Mouse (Mus musculus): ENCODE measurements at regions not wholly inside any gene's neighbourhood (a gene's known extent, or its start where the extent isn't known, plus 50 kb on each side); places are given as distances from the start of the nearest gene placed in this dataset.

- H3K36me3 ChIP-seq (replicated peaks in 1 of 2; ENCODE audit: control insufficient read depth in 1 of 2, insufficient read depth in 1 of 2, low read length in 1 of 2): no peaks in the 10 kb centered on the region
- no peak for DNase-seq (ENCODE audit: extremely low read depth)
- no peaks in the 10 kb centered on the region for H3K79me2 ChIP-seq (replicated peaks; ENCODE audit: control insufficient read depth, extremely low read depth, insufficient read depth, poor library complexity, severe bottlenecking)
- in situ Hi-C loops (cut with MboI; ENCODE audit: low pct_ligation_motif_present, low pct_unique_long_range_greater_than_20kb, low sequenced_read_pairs): loop anchor here (5.0 kb wide), 1 partner anchor 71 kb away; no protein-coding TSS in a partner anchor
- dilution Hi-C loops (cut with MboI; ENCODE audit: extremely low pct_ligation_motif_present, extremely low pct_unique_long_range_greater_than_20kb, low sequenced_read_pairs): no loop called here
- no peak overlapping the region for H3K4me3 ChIP-seq (replicated peaks in 1 of 3; ENCODE audit: low read depth in 2 of 3, low read length in 2 of 3, poor library complexity in 1 of 3)
- TF ChIP-seq UBTF (IDR thresholded peaks at IDR 0.05; ENCODE audit: low read depth, low read length): no peak
- no peak for TF ChIP-seq ETS1 (conservative IDR thresholded peaks at IDR 0.05; ENCODE audit: low read depth, low read length)
- no peak for TF ChIP-seq TCF12 (IDR thresholded peaks at IDR 0.05; ENCODE audit: low read depth, low read length)
- TF ChIP-seq POLR2A (IDR thresholded peaks at IDR 0.05; ENCODE audit: low read depth, low read length): no peak
- TF ChIP-seq TBP (conservative IDR thresholded peaks at IDR 0.05; ENCODE audit: low read depth, low read length): no peak
- TF ChIP-seq POLR2AphosphoS2 (IDR thresholded peaks at IDR 0.05; ENCODE audit: low read depth, low read length): no peak
- TF ChIP-seq E2F4 (IDR thresholded peaks at IDR 0.05; ENCODE audit: insufficient replicate concordance, low read depth, low read length): no peak
- no peak for TF ChIP-seq PAX5 (IDR thresholded peaks at IDR 0.05; ENCODE audit: low read length)
- H3K9me3 ChIP-seq (replicated peaks; ENCODE audit: low read length): no peaks in the 10 kb centered on the region
- peaks cover 14 to 36% of the 10 kb centered on the region in 2 experiments for H3K4me1 ChIP-seq (ENCODE audit: control insufficient read depth in 1 of 2, insufficient read depth in 2 of 2)
- H3K4me2 ChIP-seq (ENCODE audit: insufficient read depth, low read depth, poor library complexity, severe bottlenecking): no peak overlapping the region
- no peak overlapping the region for H3K27ac ChIP-seq (ENCODE audit: insufficient read depth, low read depth)
- peaks cover 19% of the 10 kb centered on the region for H3K27me3 ChIP-seq (replicated peaks)
- H3K9ac ChIP-seq (ENCODE audit: insufficient read depth, low read depth): no peak overlapping the region
Measured at GRCm38 (mm10) chr2:30721048-30721461, 82.4 kb downstream of the 1700001O22Rik start.

- Histone ChIP-seq H3K9me3 (replicated peaks; ENCODE audit: low read length) (no peaks in the 10 kb centered on the region), H3K27ac (ENCODE audit: insufficient read depth, low read depth) (no peak overlapping the region), H3K4me2 (ENCODE audit: insufficient read depth, low read depth, poor library complexity, severe bottlenecking) (no peak overlapping the region), H3K27me3 (replicated peaks) (peaks cover 19% of the 10 kb centered on the region), H3K79me2 (replicated peaks; ENCODE audit: control insufficient read depth, extremely low read depth, insufficient read depth, poor library complexity, severe bottlenecking) (no peaks in the 10 kb centered on the region), H3K4me3 (replicated peaks in 1 of 3; ENCODE audit: low read depth in 2 of 3, low read length in 2 of 3, poor library complexity in 1 of 3) (no peak overlapping the region), H3K36me3 (replicated peaks in 1 of 2; ENCODE audit: control insufficient read depth in 1 of 2, insufficient read depth in 1 of 2, low read length in 1 of 2) (no peaks in the 10 kb centered on the region), H3K4me1 (ENCODE audit: control insufficient read depth in 1 of 2, insufficient read depth in 2 of 2) (peaks cover 14 to 36% of the 10 kb centered on the region in 2 experiments), H3K9ac (ENCODE audit: insufficient read depth, low read depth) (no peak overlapping the region)
- TF ChIP-seq MAX (IDR thresholded peaks at IDR 0.05; ENCODE audit: low read length): no peak
- no peak for TF ChIP-seq TBP (conservative IDR thresholded peaks at IDR 0.05; ENCODE audit: low read depth, low read length)
- TF ChIP-seq IRF4 (IDR thresholded peaks at IDR 0.05; ENCODE audit: low read depth, low read length): no peak
- TF ChIP-seq MAZ (IDR thresholded peaks at IDR 0.05; ENCODE audit: low read depth, low read length): no peak
- no peak for TF ChIP-seq PAX5 (IDR thresholded peaks at IDR 0.05; ENCODE audit: low read length)
- no peak for TF ChIP-seq TCF12 (IDR thresholded peaks at IDR 0.05; ENCODE audit: low read depth, low read length)
- dilution Hi-C loops (cut with MboI; ENCODE audit: extremely low pct_ligation_motif_present, extremely low pct_unique_long_range_greater_than_20kb, low sequenced_read_pairs): no loop called here
- in situ Hi-C loops (cut with MboI; ENCODE audit: low pct_ligation_motif_present, low pct_unique_long_range_greater_than_20kb, low sequenced_read_pairs): loop anchor here (5.0 kb wide), 1 partner anchor 72 kb away; no protein-coding TSS in a partner anchor
- DNase-seq (ENCODE audit: extremely low read depth): no peak
Measured at GRCm38 (mm10) chr2:30720291-30720690, 83.2 kb downstream of the 1700001O22Rik start.

- in situ Hi-C loops (cut with MboI; ENCODE audit: low pct_ligation_motif_present, low pct_unique_long_range_greater_than_20kb, low sequenced_read_pairs): loop anchor here (5.0 to 10.0 kb wide), 2 partner anchors 73 to 255 kb away; no protein-coding TSS in a partner anchor
- Histone ChIP-seq H3K79me2 (replicated peaks; ENCODE audit: control insufficient read depth, extremely low read depth, insufficient read depth, poor library complexity, severe bottlenecking) (no peaks in the 10 kb centered on the region), H3K27ac (ENCODE audit: insufficient read depth, low read depth) (no peak overlapping the region), H3K9me3 (replicated peaks; ENCODE audit: low read length) (no peaks in the 10 kb centered on the region), H3K9ac (ENCODE audit: insufficient read depth, low read depth) (no peak overlapping the region), H3K4me3 (replicated peaks in 1 of 3; ENCODE audit: low read depth in 2 of 3, low read length in 2 of 3, poor library complexity in 1 of 3) (no peak overlapping the region), H3K4me2 (ENCODE audit: insufficient read depth, low read depth, poor library complexity, severe bottlenecking) (no peak overlapping the region), H3K4me1 (ENCODE audit: control insufficient read depth in 1 of 2, insufficient read depth in 2 of 2) (peaks cover 14 to 36% of the 10 kb centered on the region in 2 experiments), H3K27me3 (replicated peaks) (peaks cover 20% of the 10 kb centered on the region), H3K36me3 (replicated peaks in 1 of 2; ENCODE audit: control insufficient read depth in 1 of 2, insufficient read depth in 1 of 2, low read length in 1 of 2) (no peaks in the 10 kb centered on the region)
- TF ChIP-seq MYC (IDR thresholded peaks at IDR 0.05; ENCODE audit: low read depth, low read length) (no peak), ELF1 (IDR thresholded peaks at IDR 0.05; ENCODE audit: low read depth, low read length) (no peak), CHD1 (IDR thresholded peaks at IDR 0.05; ENCODE audit: low read depth, low read length) (no peak), POLR2AphosphoS2 (IDR thresholded peaks at IDR 0.05; ENCODE audit: low read depth, low read length) (no peak), ZKSCAN1 (IDR thresholded peaks at IDR 0.05; ENCODE audit: borderline replicate concordance, low read depth, low read length) (no peak), MAZ (IDR thresholded peaks at IDR 0.05; ENCODE audit: low read depth, low read length) (no peak), ETS1 (conservative IDR thresholded peaks at IDR 0.05; ENCODE audit: low read depth, low read length) (no peak), CHD2 (IDR thresholded peaks at IDR 0.05; ENCODE audit: low read length) (no peak), CTCF (conservative IDR thresholded peaks at IDR 0.05 in 1 of 2, IDR thresholded peaks at IDR 0.05 in 1 of 2; ENCODE audit: low read depth in 2 of 2, low read length in 2 of 2) (no peak), SIN3A (IDR thresholded peaks at IDR 0.05; ENCODE audit: low read length) (no peak), SMC3 (IDR thresholded peaks at IDR 0.05; ENCODE audit: low read depth, low read length) (no peak)
- DNase-seq (ENCODE audit: extremely low read depth): no peak
- dilution Hi-C loops (cut with MboI; ENCODE audit: extremely low pct_ligation_motif_present, extremely low pct_unique_long_range_greater_than_20kb, low sequenced_read_pairs): no loop called here
Measured at GRCm38 (mm10) chr2:30719611-30720290, 83.7 kb downstream of the 1700001O22Rik start.

Measured in CH12.LX (cell line).